Mouse (Mus musculus): Measurements from ENCODE around the gene Slc44a2. TPM values are rescaled to one million over a fixed set of nuclear protein-coding genes. Genes with fewer than 3 reads are reported as not detected.
A peak's percentile ranks its signal among the peaks of the same experiment; 100 is the strongest.

Slc44a2 gene
- 9.0 and 9.6 TPM in 2 replicates for polyA plus RNA-seq (2012; ENCODE audit: insufficient read depth, insufficient read length, missing spikeins)

DNA sequence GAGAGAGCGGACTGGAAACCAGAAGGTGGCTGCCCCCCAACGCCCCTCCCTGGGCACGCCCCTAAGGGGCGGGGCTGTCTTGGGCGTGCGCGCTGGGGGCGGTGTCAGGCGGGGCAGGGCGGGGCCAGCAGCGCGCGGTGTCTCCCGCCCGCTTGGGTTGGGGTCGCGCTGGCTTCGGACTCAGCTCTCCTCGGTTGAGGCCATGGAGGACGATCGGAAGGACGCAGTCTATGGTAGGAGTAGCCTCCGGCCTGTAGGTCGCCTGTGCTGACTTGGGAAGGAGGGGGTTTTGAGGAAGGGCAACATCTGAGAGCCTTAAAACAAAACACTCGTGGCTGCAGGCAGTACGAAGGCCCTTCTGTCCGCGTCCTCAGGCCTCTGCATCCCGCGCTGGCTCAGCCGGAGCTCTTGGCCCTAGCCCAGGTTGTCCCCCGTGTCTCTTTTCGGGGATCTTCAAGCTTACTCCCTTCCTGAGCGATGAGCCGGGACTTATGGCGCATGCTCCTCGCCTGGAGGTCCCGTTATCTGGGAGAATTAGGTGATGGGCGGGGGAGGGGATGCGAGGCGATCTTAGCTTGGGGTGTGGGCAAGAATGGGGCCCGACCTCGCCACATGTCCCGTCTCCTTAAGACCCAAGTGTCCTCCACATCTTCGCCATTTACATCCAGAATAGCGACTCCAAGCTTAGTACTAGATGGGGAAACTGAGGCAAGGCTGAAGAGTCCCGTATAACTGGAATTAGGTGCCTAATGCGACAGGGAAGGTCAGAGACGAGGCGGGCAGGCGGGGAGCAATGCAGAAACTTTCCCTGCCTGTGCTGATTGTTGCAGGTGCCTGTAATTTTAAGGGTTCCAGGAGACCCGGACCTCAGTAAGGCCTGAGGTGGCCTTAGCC, at the start of gene Slc44a2:
Gene Slc44a2, plus strand, starts transcription at position 80 of the 894 bp plus-strand sequence.
- Histone ChIP-seq H3K4me3 (ENCODE audit: insufficient read depth, low read depth, low read length) (peak within 1 kb of the TSS; percentile 95), H3K4me1 (ENCODE audit: control insufficient read depth, insufficient read depth, insufficient read length, low read length) (peaks cover 10% of the 10 kb centered on the region), H3K27ac (replicated peaks; ENCODE audit: low read depth, low read length) (peak within 1 kb of the TSS; percentile 56)

DNA sequence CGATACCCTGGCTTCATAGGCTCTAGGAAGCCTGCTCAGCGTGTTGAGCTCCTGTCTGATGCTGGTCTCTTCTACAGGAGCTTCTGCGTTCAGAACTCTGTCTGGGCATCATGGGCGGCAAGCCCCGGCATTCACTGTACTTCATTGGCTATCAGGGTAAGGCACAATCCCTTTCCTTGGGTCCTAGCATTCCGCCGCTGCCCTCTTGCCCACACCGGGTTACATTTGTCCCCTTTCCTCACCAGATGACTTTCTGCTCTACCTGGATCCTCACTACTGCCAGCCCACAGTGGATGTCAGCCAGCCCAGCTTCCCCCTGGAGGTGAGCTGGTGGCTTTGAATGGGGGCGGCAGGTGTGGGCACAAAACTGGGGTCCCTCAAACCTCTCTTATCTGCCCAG, 48.1 kb upstream of the Slc44a2 start:
- Histone ChIP-seq H3K27ac (replicated peaks; ENCODE audit: low read depth, low read length) (no peak overlapping the region), H3K4me3 (ENCODE audit: insufficient read depth, low read depth, low read length) (no peak overlapping the region), H3K4me1 (ENCODE audit: control insufficient read depth, insufficient read depth, insufficient read length, low read length) (peaks cover under 1% of the 10 kb centered on the region; the same call in 1 of the 2 replicates)

DNA sequence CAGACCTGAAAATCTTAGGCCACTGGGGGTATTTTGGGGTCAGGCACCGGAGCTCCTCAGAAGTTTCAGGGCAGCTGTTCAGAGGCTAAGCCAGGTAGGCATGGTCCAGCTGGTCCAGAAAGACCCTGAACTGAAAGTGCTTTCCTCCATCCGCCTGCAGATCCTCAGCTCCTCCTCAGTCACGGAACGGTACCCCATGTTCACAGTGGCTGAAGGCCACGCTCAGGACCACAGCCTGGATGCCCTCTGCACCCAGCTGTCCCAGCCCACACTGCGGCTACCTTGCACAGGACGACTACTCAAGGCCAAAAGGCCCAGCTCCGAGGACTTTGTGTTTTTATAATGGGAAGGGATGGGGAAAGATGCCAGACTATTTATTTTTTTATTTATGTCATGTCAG, 47.4 kb upstream of the Slc44a2 start:
- Histone ChIP-seq H3K4me1 (ENCODE audit: control insufficient read depth, insufficient read depth, insufficient read length, low read length) (peaks cover 3% of the 10 kb centered on the region; the same call in 1 of the 2 replicates), H3K4me3 (ENCODE audit: insufficient read depth, low read depth, low read length) (no peak overlapping the region), H3K27ac (replicated peaks; ENCODE audit: low read depth, low read length) (no peak overlapping the region)

DNA sequence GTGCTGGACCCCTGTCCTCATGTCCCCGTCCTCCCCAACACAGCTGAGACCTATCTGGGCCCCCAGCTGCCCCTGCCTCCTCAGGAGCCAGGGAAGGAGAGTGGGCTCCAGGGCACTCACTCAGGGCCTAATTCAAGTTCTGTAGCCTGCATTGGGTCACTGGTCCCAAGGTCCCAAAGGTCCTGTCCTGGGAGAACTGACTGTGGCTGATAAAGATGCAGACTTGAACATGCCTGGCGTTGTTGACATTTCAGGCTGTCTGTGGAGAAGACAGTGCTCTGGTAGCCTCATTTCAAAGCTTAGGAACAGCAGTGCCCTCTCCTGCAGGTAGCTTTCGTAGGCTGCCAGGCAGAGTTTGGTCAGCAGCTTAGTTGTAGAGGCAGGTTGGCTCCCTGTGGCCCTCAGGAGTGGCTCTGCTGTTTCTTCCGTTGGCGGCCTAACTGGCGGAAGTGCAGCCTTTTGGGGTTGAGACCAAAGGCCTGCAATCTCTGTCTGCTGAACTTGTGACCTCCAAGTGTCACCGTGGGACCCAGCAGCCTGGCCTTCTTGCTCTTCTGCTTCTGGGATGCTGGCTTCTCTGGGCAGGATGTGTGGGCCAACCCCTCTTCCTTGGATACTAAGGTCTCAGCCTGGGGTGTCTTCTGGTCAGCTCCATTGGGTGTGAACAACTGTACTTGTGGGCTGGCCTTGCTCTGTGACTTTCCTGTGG, 46.8 kb upstream of the Slc44a2 start:
- peaks cover 3% of the 10 kb centered on the region; the same call in 1 of the 2 replicates for H3K4me1 ChIP-seq (ENCODE audit: control insufficient read depth, insufficient read depth, insufficient read length, low read length)
- H3K4me3 ChIP-seq (ENCODE audit: insufficient read depth, low read depth, low read length): no peak overlapping the region
- no peak overlapping the region for H3K27ac ChIP-seq (replicated peaks; ENCODE audit: low read depth, low read length)

DNA sequence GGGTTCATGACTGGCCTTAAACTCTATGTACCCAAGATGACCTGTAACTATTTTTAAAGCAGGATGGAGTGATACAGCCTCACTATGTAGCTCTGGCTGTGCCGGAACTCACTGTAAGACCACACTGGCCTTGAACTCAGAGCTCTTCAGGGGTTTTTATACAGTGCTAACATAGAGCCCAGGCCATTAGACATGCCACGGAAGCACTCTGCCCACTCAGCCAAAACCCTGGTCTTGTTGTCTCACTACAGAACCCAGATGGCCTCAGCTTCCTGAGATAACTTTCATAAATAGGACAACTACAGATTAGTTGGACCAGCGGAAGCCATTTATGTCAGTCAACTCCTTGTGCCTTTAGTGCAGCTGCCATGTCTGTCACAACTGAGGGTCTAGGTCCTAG, 46.2 kb upstream of the Slc44a2 start:
- no peak overlapping the region for H3K4me3 ChIP-seq (ENCODE audit: insufficient read depth, low read depth, low read length)
- no peak overlapping the region for H3K27ac ChIP-seq (replicated peaks; ENCODE audit: low read depth, low read length)
- peaks cover 8% of the 10 kb centered on the region for H3K4me1 ChIP-seq (ENCODE audit: control insufficient read depth, insufficient read depth, insufficient read length, low read length)

DNA sequence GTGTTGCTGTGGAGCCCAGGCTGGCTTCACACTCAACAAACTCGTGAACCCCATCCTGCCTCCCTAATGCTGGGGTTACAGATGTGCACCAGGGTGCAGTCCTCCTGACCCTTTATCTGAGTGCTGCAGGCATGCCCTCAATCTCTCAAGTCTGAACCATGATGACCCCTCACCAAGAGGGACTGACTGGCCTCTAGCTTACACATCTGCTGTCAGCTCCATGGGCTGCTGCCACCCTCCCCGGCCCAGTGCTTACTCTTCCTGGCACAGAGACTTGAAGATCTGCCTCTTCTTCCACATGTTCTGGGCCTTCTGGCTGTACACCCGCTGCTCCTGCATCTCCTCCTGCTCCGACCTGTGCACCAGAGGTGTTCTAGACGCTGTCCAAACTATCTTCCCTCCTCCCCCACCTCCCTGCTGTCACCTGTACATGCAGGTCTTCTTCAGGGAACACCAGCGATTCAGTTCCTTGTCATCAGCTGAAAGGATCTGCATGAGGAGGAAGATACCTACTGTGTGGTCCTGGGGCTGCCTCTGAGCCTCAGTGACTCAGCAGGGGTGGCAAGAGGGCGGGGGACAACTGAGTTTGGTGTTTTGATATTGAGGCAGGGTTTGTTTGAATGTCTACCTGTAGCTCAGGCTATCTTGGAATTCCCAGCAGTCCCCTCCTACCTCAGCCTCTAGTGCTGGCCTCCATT, 45.3 kb upstream of the Slc44a2 start:
- Histone ChIP-seq H3K27ac (replicated peaks; ENCODE audit: low read depth, low read length) (no peak overlapping the region), H3K4me3 (ENCODE audit: insufficient read depth, low read depth, low read length) (no peak overlapping the region), H3K4me1 (ENCODE audit: control insufficient read depth, insufficient read depth, insufficient read length, low read length) (peaks cover 11% of the 10 kb centered on the region)

DNA sequence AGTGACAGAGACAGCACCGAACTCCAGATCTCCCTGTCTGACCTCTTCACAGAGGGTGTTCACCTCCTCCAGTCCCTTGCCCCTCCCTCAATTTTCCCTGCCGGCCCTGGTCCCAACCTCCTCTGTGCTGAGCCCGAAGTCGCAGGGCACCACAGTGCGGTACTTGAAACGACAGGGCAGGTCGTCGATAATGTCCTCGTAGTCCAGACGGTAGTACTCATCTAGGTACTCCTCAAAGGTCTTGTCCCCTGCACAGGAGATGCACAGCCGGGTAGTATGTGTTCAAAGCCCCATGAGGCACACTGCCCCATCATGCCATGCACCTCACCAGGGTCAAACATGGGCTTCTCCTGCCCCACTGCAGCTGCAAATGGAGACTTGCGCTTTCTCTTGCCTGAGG, 44.8 kb upstream of the Slc44a2 start:
- H3K4me3 ChIP-seq (ENCODE audit: insufficient read depth, low read depth, low read length): no peak overlapping the region
- peaks cover 11% of the 10 kb centered on the region for H3K4me1 ChIP-seq (ENCODE audit: control insufficient read depth, insufficient read depth, insufficient read length, low read length)
- H3K27ac ChIP-seq (replicated peaks; ENCODE audit: low read depth, low read length): no peak overlapping the region

DNA sequence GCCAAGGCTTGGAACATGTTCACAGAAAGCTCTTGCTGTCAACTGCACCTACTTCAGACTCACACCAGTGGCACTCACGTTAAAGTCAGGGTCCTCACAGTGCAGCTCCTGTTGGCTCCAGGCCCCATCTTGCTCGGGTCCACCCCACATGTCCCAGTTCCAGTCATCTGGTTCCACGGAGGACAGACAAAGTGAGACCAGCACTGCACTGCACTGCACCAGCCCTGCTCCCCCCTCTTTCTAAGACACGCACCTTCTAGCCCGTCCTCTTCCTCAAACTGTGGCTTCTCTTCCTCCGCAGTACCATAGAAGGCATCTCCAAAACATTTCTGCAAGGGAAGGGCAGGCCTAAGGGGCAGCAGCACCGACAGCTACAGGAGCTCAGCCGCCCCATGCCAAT, 44.2 kb upstream of the Slc44a2 start:
- Histone ChIP-seq H3K4me1 (ENCODE audit: control insufficient read depth, insufficient read depth, insufficient read length, low read length) (peaks cover 11% of the 10 kb centered on the region), H3K4me3 (ENCODE audit: insufficient read depth, low read depth, low read length) (no peak overlapping the region), H3K27ac (replicated peaks; ENCODE audit: low read depth, low read length) (no peak overlapping the region)

DNA sequence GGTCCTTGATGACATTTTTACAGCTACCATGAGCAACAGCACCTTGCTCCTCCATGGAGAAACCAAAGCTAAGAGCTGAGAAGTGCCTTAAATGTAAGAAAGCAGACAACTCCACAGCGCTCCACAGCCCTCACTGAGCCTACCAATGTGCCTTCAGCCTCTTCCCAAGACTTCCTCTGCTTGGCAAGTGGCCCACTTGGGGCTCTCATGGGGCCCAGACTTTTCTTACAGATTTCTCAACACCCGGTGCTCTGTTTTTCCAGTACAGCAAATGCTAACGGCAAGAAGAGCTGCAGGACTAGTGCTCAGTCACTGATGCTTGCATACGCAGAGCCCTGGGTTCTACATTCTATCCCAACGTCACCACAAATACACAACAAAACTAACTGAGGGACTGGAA, 42.7 kb upstream of the Slc44a2 start:
- no peak overlapping the region for H3K27ac ChIP-seq (replicated peaks; ENCODE audit: low read depth, low read length)

DNA sequence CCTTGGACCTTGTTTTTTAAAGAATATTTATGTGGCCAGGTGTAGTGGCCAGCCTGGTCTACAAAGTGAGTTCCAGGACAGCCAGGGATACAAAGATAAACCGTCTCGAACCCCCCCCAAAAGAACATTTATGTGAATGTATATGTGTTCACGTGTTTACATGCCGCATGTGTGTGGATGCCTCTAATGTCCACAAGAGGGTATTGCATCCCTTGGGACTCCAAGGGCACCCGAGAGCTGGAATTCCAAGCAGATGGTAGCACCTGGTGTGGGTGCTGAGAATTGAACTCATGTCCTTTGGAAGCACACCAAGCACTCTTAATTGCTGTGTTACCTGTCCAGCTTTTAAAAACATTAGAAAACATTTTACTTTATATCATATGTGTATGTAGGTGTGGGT, 36.9 kb upstream of the Slc44a2 start:
- H3K4me3 ChIP-seq (ENCODE audit: insufficient read depth, low read depth, low read length): no peak overlapping the region
- peaks cover 14% of the 10 kb centered on the region for H3K4me1 ChIP-seq (ENCODE audit: control insufficient read depth, insufficient read depth, insufficient read length, low read length)
- no peak overlapping the region for H3K27ac ChIP-seq (replicated peaks; ENCODE audit: low read depth, low read length)

More for the DNA sequence above, 42.7 kb upstream of the Slc44a2 start:
- H3K4me1 ChIP-seq (ENCODE audit: control insufficient read depth, insufficient read depth, insufficient read length, low read length): peaks cover 11% of the 10 kb centered on the region
- no peak overlapping the region for H3K4me3 ChIP-seq (ENCODE audit: insufficient read depth, low read depth, low read length)

DNA sequence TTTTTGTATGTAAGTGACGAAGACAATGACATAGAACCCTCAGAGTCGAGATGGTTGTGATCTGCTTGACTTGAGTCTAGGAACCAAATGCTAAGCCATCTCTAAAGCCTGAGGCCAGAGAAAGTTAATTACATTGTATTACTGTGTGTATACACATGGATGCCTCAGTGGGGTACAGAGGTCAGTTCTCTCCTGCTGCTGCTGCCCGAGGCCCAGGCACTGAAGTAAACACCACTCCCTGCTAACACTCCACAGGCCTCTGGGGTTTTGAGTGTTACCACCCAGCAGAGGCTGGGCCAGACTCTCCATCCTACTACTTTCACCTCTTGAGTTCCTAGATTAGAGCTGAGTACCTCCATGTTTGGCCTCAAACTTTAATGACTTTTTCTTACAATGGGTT, 36.5 kb upstream of the Slc44a2 start:
- Histone ChIP-seq H3K4me3 (ENCODE audit: insufficient read depth, low read depth, low read length) (no peak overlapping the region), H3K27ac (replicated peaks; ENCODE audit: low read depth, low read length) (no peak overlapping the region), H3K4me1 (ENCODE audit: control insufficient read depth, insufficient read depth, insufficient read length, low read length) (peaks cover 14% of the 10 kb centered on the region)

DNA sequence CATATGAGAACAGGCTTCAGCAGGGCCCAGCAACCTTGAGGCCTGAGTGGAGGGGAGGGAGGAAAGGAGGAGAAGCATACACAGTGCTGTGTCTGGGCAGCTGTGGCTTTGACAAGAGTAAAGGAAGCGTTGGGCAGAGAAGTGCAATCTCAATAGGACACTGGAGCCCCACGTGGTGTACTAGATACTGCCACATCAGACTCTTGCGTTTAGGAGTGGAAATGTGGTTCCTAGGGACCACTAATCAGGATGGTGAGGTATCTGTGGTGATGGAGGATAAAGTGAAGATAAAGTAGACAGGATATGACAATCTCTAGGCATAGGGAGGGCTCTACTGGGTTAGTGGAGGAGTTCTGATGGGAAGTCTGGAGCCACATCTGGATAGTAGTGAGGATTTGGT, 33.7 kb upstream of the Slc44a2 start:
- Histone ChIP-seq H3K27ac (replicated peaks; ENCODE audit: low read depth, low read length) (no peak overlapping the region), H3K4me1 (ENCODE audit: control insufficient read depth, insufficient read depth, insufficient read length, low read length) (peaks cover 12% of the 10 kb centered on the region), H3K4me3 (ENCODE audit: insufficient read depth, low read depth, low read length) (peak overlapping the region; percentile 78; the same call in 1 of the 2 replicates)

DNA sequence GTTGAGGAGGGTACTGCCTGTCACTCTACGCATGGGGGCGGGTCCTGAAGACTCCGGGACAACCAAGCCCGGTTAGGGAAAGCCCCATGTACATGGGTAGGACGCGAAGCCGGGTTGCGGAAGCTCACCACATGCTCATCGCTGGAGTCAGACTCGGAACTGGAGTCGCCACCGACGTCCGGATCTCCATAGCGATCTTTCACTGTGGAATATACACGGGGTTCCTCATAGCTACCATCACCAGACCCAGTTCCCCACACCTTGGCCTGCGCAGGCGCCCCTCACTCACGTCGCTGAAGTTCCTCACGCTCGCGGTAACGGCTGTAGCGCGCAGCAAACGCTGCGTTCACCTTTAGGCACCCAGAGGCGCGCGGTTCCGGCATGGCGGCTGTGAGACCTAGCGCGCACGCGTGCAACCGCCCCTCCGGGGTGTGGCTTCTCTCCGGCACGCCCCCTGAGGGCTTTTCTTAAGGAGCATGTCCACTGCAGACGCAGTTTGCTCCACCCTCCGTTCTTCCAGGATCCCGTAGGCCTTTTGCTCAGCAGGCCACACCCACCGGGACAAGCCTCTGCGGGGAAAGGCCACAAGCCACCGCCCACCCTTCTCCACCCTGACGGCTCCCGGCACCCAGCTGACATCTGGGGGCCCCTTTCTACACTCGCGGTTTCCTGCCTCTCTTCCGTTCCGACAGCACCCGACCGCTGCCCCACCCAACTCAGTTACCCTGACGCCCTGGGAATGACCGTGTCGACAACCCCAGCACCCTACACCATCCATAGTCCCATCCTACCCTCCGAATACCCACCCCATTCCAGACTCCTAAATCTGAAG, 32.7 kb upstream of the Slc44a2 start, which contains the start of gene Kri1:
Gene Kri1, minus strand, starts transcription at position 399 of the 832 bp plus-strand sequence.
- Histone ChIP-seq H3K4me1 (ENCODE audit: control insufficient read depth, insufficient read depth, insufficient read length, low read length) (peaks cover 12% of the 10 kb centered on the region), H3K4me3 (ENCODE audit: insufficient read depth, low read depth, low read length) (peak within 1 kb of the TSS; percentile 78), H3K27ac (replicated peaks; ENCODE audit: low read depth, low read length) (peak within 1 kb of the TSS; percentile 75)

Measured in brown adipose tissue, adult 24 weeks (tissue).